Mouse (Mus musculus): ENCODE data around the gene Cd37. TPM values are rescaled to one million over a fixed set of nuclear protein-coding genes. Genes with fewer than 3 reads are reported as not detected.
A peak's percentile ranks its signal among the peaks of the same experiment; 100 is the strongest.

Gene Cd37
- polyA plus RNA-seq, 1 experiment = 1,116 TPM

DNA sequence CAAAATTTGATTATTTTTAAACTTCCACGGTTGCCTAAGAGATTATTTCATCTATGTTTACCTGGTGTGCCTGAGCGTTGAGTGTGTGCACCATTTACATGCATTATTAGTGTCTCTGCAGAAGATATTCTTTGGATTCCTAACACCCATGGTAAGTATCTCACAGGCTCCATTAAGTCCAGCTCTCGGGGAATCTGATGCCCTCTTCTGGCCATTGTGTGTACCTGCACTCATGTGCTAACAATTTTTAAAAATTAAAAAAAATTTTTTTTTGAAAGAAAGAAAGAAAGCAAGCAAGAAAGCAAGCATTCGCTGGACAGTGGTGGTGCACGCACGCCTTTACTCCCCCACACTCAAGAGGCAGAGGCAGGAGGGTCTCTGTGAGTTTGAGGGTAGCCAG is 30.7 kb downstream of the Cd37 start:
- H3K4me1 ChIP-seq (ENCODE audit: control insufficient read depth, insufficient read depth, insufficient read length) = peaks cover 12% of the 10 kb centered on the region; the same call in 1 of the 2 replicates
- no peaks in the 10 kb centered on the region for H3K27me3 ChIP-seq (ENCODE audit: control insufficient read depth, insufficient read depth, low read length)
- H3K4me3 ChIP-seq (ENCODE audit: extremely low read depth, insufficient read depth, insufficient read length) = no peak overlapping the region
- H3K36me3 ChIP-seq (ENCODE audit: control insufficient read depth, insufficient read depth, low read length) = no peaks in the 10 kb centered on the region
- DNase-seq (ENCODE audit: low read depth in 1 of 2, low spot score in 2 of 2) = no peak
- WGBS = 88% methylated on average over 6 of the region's 6 CpGs
- TF ChIP-seq POLR2A (IDR thresholded peaks at IDR 0.05; ENCODE audit: low read depth, low read length) = no peak
- TF ChIP-seq CTCF (IDR thresholded peaks at IDR 0.05; ENCODE audit: extremely low read depth, insufficient read depth, insufficient read length, insufficient replicate concordance) = no peak
- H3K27ac ChIP-seq (ENCODE audit: insufficient read depth, low read length) = no peak overlapping the region

DNA sequence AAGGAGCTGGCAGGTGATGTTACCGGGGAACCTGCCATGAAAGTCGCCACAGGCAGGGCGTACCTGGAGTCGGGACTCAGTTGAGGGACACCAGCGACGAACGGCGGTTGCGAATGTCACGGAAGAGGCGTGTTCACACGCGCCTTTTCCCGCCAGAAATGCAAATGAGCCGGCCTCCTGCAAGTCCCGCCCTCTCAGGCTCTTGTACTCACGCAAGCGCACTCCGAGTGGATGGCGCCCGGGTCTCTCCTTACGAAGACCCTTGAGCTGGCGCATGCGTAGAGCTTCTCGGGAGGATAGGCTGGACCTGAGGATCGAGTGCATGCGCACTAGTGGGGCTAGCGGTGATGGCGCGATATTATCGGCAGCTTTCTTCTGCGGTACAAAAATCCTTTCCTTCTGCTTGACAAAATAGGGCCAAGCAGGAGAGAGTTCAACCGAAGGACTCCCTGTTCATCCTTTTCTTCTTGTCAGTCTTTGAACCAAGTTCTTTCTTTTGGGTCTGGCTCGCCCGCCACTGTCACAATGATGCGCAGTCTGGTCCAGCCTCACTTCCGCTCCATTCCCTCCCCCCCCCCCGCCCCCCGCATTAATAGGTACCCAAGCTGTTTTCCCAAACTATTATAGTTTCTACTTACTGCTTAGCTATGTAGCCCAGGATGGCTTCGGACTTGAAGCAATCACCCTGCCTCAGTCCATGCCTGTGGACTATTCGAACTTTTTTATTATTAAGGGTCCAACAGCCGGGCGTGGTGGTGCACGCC is 34.4 kb downstream of the Cd37 start, which contains the start of gene Ccdc155:
Gene Ccdc155 (minus strand): TSS at position 513 of the 764 bp plus-strand sequence.
- peak; percentile 64; the same call in 1 of the 2 replicates for TF ChIP-seq POLR2A (IDR thresholded peaks at IDR 0.05; ENCODE audit: low read depth, low read length)
- TF ChIP-seq CTCF (IDR thresholded peaks at IDR 0.05; ENCODE audit: extremely low read depth, insufficient read depth, insufficient read length, insufficient replicate concordance) = no peak
- H3K4me3 ChIP-seq (ENCODE audit: extremely low read depth, insufficient read depth, insufficient read length) = peak within 1 kb of the TSS; percentile 54
- H3K36me3 ChIP-seq (ENCODE audit: control insufficient read depth, insufficient read depth, low read length) = no peaks in the 10 kb centered on the region
- DNase-seq (ENCODE audit: low read depth in 1 of 2, low spot score in 2 of 2) = peak; percentile 93 to 94
- no peaks in the 10 kb centered on the region for H3K27me3 ChIP-seq (ENCODE audit: control insufficient read depth, insufficient read depth, low read length)
- 5% methylated on average over 44 of the region's 44 CpGs for WGBS
- H3K27ac ChIP-seq (ENCODE audit: insufficient read depth, low read length) = no peak within 1 kb of the TSS
- H3K4me1 ChIP-seq (ENCODE audit: control insufficient read depth, insufficient read depth, insufficient read length) = peaks cover 4% of the 10 kb centered on the region; the same call in 1 of the 2 replicates

DNA sequence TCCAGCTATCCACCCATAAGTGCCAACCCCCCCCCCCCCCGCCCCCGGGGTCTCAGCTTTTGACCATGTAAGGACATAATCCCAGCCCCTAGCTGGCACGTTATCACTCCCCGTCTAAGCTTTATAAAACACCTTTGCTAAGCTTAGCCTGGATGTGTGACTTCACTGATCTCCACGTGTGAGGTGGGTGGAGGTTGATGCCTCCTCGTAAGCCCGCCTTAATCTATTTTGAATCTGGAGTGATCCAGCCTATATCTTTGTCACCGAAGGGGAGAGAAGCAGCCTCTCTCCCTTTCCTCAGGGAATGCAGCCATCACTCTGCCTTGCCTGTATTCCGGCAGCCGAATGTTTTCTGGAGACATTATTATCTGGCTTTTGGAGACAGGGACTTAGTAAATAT is 36.3 kb downstream of the Cd37 start:
- H3K4me1 ChIP-seq (ENCODE audit: control insufficient read depth, insufficient read depth, insufficient read length) = peaks cover 4% of the 10 kb centered on the region; the same call in 1 of the 2 replicates
- WGBS = 78% methylated on average over 10 of the region's 10 CpGs
- H3K27me3 ChIP-seq (ENCODE audit: control insufficient read depth, insufficient read depth, low read length) = no peaks in the 10 kb centered on the region
- DNase-seq (ENCODE audit: low read depth in 1 of 2, low spot score in 2 of 2) = no peak
- no peak overlapping the region for H3K27ac ChIP-seq (ENCODE audit: insufficient read depth, low read length)
- TF ChIP-seq CTCF (IDR thresholded peaks at IDR 0.05; ENCODE audit: extremely low read depth, insufficient read depth, insufficient read length, insufficient replicate concordance) (no peak), POLR2A (IDR thresholded peaks at IDR 0.05; ENCODE audit: low read depth, low read length) (no peak)
- H3K4me3 ChIP-seq (ENCODE audit: extremely low read depth, insufficient read depth, insufficient read length) = no peak overlapping the region
- no peaks in the 10 kb centered on the region for H3K36me3 ChIP-seq (ENCODE audit: control insufficient read depth, insufficient read depth, low read length)

DNA sequence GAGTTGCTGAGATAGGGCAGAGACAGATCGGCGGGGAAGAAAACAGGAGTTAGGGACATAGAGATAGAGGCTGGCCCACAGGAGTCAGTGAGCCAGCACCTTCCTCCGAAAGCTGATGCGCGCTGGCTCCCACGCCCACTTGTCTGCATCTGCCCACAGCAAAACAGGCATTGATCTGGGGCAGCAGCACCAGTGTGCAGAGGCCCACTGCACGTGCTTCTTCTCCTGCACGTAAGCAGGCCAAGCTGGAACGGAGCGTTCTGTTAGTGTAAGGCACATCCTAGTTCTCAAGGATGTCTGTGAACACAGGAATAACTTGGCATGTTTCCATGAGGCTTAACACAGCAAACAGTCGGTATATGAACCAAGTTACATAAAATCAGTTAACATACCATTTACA is 40.0 kb downstream of the Cd37 start:
- no peak overlapping the region for H3K27ac ChIP-seq (ENCODE audit: insufficient read depth, low read length)
- no peaks in the 10 kb centered on the region for H3K27me3 ChIP-seq (ENCODE audit: control insufficient read depth, insufficient read depth, low read length)
- TF ChIP-seq CTCF (IDR thresholded peaks at IDR 0.05; ENCODE audit: extremely low read depth, insufficient read depth, insufficient read length, insufficient replicate concordance) = no peak
- no peak for TF ChIP-seq POLR2A (IDR thresholded peaks at IDR 0.05; ENCODE audit: low read depth, low read length)
- no peaks in the 10 kb centered on the region for H3K4me1 ChIP-seq (ENCODE audit: control insufficient read depth, insufficient read depth, insufficient read length)
- no peak for DNase-seq (ENCODE audit: low read depth in 1 of 2, low spot score in 2 of 2)
- 88% methylated on average over 11 of the region's 11 CpGs for WGBS
- no peak overlapping the region for H3K4me3 ChIP-seq (ENCODE audit: extremely low read depth, insufficient read depth, insufficient read length)
- H3K36me3 ChIP-seq (ENCODE audit: control insufficient read depth, insufficient read depth, low read length) = no peaks in the 10 kb centered on the region

DNA sequence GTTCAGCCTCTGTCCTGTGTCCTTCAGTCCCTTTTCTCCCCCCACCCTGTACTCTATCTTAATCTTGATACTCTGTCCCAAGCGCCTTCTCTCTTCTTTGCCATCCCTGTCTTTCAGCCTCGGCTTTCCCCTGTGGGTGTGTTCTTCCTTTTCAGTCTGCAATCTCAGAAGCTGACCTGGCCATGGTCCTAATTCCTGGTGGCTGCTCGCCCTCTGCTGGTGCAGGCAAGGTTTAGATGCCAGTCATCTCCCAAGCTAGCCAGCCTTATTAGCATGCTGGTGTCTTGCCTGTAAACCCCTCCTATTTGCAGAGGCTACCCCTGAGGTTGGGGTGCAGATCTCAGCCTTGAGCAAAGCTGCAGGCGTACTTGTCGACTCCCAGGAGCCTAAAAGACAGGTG is 40.5 kb downstream of the Cd37 start:
- Histone ChIP-seq H3K27me3 (ENCODE audit: control insufficient read depth, insufficient read depth, low read length) (no peaks in the 10 kb centered on the region), H3K4me1 (ENCODE audit: control insufficient read depth, insufficient read depth, insufficient read length) (no peaks in the 10 kb centered on the region), H3K4me3 (ENCODE audit: extremely low read depth, insufficient read depth, insufficient read length) (no peak overlapping the region), H3K36me3 (ENCODE audit: control insufficient read depth, insufficient read depth, low read length) (no peaks in the 10 kb centered on the region), H3K27ac (ENCODE audit: insufficient read depth, low read length) (no peak overlapping the region)
- peak; percentile 79; the same call in 1 of the 2 replicates for TF ChIP-seq CTCF (IDR thresholded peaks at IDR 0.05; ENCODE audit: extremely low read depth, insufficient read depth, insufficient read length, insufficient replicate concordance)
- TF ChIP-seq POLR2A (IDR thresholded peaks at IDR 0.05; ENCODE audit: low read depth, low read length) = no peak
- peak; percentile 17 to 67 for DNase-seq (ENCODE audit: low read depth in 1 of 2, low spot score in 2 of 2)
- WGBS = 24% methylated on average over 5 of the region's 5 CpGs

DNA sequence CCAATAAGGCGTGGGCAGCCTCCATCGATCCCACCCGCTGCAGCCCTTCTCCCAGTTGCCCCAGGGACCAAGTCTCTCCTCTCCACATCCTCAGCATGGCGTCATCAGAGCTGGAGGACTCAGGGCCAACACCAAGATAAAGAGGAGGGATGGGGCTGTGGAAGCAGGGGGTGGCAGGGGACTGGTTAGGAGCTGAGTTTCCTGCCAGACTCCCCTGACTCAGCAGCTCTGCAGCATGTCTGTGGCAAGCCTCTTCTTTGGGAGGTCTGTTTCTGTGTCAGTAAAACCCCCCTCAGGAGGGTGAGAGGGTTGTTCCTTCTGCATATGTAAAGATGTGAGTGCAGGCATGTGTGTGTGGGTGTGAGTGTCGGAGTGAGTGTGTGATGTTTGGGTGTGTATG is 41.9 kb downstream of the Cd37 start:
- TF ChIP-seq POLR2A (IDR thresholded peaks at IDR 0.05; ENCODE audit: low read depth, low read length) (no peak), CTCF (IDR thresholded peaks at IDR 0.05; ENCODE audit: extremely low read depth, insufficient read depth, insufficient read length, insufficient replicate concordance) (no peak)
- Histone ChIP-seq H3K27ac (ENCODE audit: insufficient read depth, low read length) (no peak overlapping the region), H3K4me1 (ENCODE audit: control insufficient read depth, insufficient read depth, insufficient read length) (no peaks in the 10 kb centered on the region), H3K36me3 (ENCODE audit: control insufficient read depth, insufficient read depth, low read length) (no peaks in the 10 kb centered on the region), H3K27me3 (ENCODE audit: control insufficient read depth, insufficient read depth, low read length) (no peaks in the 10 kb centered on the region), H3K4me3 (ENCODE audit: extremely low read depth, insufficient read depth, insufficient read length) (no peak overlapping the region)
- no peak for DNase-seq (ENCODE audit: low read depth in 1 of 2, low spot score in 2 of 2)
- 77% methylated on average over 5 of the region's 5 CpGs for WGBS

DNA sequence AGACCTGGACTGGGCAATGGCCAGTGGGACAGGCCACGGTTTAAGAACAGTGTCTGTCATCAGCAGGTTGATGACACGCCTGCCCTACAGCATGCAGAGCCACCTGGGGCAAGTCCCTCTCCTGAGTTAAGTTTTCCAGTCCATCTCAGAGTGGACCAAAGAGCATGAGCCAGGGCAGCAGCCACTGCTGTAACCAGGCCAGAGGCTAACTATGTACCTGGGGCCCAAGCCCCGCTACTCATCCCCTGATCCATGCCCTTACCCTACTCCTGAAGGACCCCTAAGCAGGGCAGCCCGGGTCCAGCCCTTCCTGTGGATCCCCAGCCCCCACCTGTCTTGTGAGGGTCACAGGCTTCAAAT is 42.8 kb downstream of the Cd37 start:
- 83% methylated on average over 4 of the region's 4 CpGs for WGBS
- Histone ChIP-seq H3K4me3 (ENCODE audit: extremely low read depth, insufficient read depth, insufficient read length) (no peak overlapping the region), H3K27ac (ENCODE audit: insufficient read depth, low read length) (no peak overlapping the region), H3K4me1 (ENCODE audit: control insufficient read depth, insufficient read depth, insufficient read length) (no peaks in the 10 kb centered on the region), H3K27me3 (ENCODE audit: control insufficient read depth, insufficient read depth, low read length) (no peaks in the 10 kb centered on the region), H3K36me3 (ENCODE audit: control insufficient read depth, insufficient read depth, low read length) (no peaks in the 10 kb centered on the region)
- DNase-seq (ENCODE audit: low read depth in 1 of 2, low spot score in 2 of 2) = no peak
- no peak for TF ChIP-seq CTCF (IDR thresholded peaks at IDR 0.05; ENCODE audit: extremely low read depth, insufficient read depth, insufficient read length, insufficient replicate concordance)
- TF ChIP-seq POLR2A (IDR thresholded peaks at IDR 0.05; ENCODE audit: low read depth, low read length) = no peak

Data from spleen, adult 2 months (tissue).